Mouse (Mus musculus) G1E-ER4 (cell line): Measurements from ENCODE around the gene Morc1. TPM values are rescaled to one million over a fixed set of nuclear protein-coding genes. Genes with fewer than 3 reads are reported as not detected.

Source experiments
- GATA1 ChIP-seq: IDR thresholded peaks from one replicate; pipeline ENCODE4 v1.8.0; 2012; ENCODE audit warnings: low read length, inconsistent platforms
- polyA plus RNA-seq: library from polyadenylated mRNA; stranded (reverse); fragments of >175 nt; gene quantifications from 2 replicates; pipeline ENCODE4 v1.2.3, GENCODE M21; 2012

The Morc1 gene
- polyA plus RNA-seq, 1 experiment: not detected

DNA sequence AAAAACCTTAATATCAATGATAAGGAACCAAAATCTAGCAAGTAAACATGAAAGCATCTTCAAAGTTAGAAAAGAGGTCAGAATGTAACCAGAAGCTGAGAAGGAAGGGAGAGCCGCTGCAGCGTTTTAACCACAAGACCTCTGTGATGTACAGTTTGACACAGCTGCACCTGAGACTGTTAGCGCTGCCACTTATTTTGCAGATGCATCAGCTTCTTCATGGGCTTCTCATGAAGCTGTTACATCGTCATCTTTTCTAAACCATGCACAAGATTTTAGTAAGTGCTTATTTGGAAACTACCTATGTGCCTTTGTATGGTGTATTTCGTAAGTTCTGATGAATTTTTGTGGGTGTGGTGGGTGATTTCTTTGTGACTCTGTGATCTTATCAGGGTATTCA lies 163.4 kb downstream of the Morc1 start:
- no peak for TF ChIP-seq GATA1

- no peak for TF ChIP-seq GATA1
These were observed 164.2 kb downstream of the Morc1 start for GRCm38 (mm10) chr16:48595216-48595615.

DNA sequence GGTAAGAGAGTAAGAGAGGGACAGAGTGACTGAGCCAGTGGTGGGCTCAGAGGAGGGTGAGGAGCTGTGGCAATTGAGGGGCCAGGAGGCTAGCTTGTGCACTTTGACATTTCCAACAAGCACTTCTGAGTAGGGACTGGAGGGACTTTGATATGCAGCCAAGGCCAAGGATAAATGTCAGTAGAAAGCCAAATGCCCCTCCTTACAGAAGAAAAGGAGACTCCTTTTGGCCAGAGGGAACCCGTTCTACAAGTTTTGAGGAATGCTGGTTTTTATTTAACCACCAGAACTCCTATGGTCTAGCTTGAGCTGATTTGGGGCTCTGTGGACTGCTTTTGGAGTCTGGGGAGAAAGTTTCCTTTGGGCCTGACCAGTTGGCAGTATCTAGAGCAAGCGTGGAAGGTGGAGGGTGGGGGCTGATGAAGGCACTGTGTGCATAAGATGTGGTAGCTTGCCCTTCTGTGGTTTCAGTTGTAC lies 172.7 kb downstream of the Morc1 start:
- no peak for TF ChIP-seq GATA1

GRCm38 (mm10) chr16:48606476-48607038 lies 175.5 kb downstream of the Morc1 start:
- TF ChIP-seq GATA1: no peak

- TF ChIP-seq GATA1: no peak
These were observed 177.2 kb downstream of the Morc1 start for GRCm38 (mm10) chr16:48608224-48608623.

GRCm38 (mm10) chr16:48610866-48611265 lies 179.8 kb downstream of the Morc1 start:
- TF ChIP-seq GATA1: no peak

GRCm38 (mm10) chr16:48611436-48611835 lies 180.4 kb downstream of the Morc1 start:
- TF ChIP-seq GATA1: no peak

DNA sequence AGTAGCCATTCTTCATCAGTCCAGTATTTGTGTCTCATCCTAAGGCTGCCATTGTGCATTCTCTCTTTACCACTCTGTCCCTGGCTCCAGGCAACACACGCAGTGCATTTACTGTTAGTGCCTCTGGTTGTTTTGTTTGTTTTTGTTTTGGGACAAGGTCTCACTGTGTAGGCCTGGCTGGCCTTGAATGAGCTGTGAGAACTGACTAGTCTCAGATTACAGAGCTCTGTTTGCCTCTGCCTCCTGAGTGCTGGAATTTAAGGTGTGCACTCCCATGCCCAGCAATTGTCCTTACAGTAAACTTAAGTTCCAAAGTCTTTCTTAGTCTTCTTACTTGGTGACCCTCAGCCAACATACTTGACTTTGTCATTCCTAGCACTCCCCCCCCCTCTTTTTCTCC lies 182.7 kb downstream of the Morc1 start:
- no peak for TF ChIP-seq GATA1

- no peak for TF ChIP-seq GATA1
These were observed 189.5 kb downstream of the Morc1 start for GRCm38 (mm10) chr16:48620510-48620909.

DNA sequence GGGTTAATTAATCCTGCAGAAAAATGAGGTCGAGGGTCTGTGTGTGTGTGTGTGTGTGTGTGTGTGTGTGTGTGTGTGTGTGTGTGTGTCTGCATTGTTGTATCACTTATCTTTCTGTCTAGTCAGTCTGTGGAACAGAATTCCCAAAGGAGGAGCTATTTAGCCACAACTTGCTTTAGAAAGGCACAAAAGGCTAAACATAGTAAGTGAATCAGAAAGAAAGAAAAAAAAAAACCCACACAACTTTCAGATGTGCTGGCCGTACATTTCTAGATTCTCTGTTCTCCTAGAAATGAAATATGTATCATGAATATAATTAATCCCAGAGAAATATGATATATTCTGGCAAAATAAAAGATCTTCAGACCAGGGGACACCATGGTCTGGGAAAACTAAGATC lies 190.0 kb downstream of the Morc1 start:
- no peak for TF ChIP-seq GATA1

DNA sequence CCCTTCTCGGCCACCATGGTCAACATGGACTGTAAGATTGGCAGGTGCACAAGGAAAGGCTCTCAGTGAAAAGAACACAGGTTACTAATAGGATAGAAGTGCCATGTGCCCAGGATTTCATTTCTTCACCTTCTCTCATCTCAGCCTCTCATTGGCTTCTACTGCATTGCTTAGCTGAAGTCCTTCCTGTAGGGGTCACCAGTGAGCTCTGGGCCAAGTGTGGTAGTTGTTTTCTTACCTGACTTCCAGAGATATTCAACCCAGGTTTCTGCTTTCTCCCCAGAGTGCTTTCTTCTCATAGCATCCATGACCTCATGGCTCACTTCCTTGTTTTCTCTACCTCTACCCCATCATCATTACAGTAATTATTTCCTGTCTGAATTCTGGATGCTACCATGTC lies 192.4 kb downstream of the Morc1 start:
- TF ChIP-seq GATA1: no peak

GRCm38 (mm10) chr16:48626186-48626585 lies 195.1 kb downstream of the Morc1 start:
- TF ChIP-seq GATA1: no peak

- no peak for TF ChIP-seq GATA1
These were observed 196.3 kb downstream of the Morc1 start for GRCm38 (mm10) chr16:48627296-48627695.

DNA sequence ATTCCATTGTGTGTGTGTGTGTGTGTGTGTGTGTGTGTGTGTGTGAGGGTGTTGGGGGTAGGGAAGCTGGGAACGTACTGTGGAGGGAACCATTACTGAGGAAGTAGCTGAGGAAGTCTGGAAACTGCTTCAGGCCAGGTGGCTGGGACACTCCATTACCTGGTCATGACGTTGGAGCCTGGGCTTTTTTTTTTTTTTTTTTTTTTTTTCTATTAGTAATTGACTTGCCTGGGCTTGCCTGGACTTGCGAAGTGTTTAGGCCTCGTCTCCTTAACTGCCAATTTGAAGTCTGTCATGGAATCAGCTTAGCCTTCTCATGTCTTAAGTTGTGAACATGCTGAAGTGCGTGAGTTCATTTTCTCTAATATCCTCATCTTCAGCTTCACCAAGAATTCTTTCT lies 198.7 kb downstream of the Morc1 start:
- TF ChIP-seq GATA1: no peak

GRCm38 (mm10) chr16:48630466-48630865 lies 199.4 kb downstream of the Morc1 start:
- no peak for TF ChIP-seq GATA1

- TF ChIP-seq GATA1: no peak
These were observed 201.3 kb downstream of the Morc1 start for GRCm38 (mm10) chr16:48632351-48632750.

DNA sequence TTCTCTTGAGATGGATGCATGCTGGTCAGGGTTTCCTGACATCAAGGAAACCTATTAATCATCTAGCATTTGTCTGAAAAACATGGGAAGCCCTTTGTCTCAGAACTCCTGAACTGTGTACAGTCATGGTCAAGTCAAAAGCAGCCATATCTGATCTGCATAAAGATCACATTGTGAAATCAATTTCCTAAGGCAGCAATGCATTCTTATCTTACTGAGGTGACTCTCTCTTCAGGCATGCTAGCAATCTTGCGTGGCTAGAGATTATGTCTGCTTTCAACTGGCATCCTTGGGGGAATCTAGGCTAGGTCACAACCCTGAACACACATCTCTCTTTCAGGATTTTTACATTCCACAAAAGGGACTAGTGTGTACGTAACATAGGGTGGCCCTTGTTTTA lies 215.2 kb downstream of the Morc1 start:
- TF ChIP-seq GATA1: no peak

GRCm38 (mm10) chr16:48671696-48672095 lies 240.7 kb downstream of the Morc1 start:
- no peak for TF ChIP-seq GATA1

GRCm38 (mm10) chr16:48672664-48673063 lies 241.6 kb downstream of the Morc1 start:
- TF ChIP-seq GATA1: no peak
